Mouse (Mus musculus) heart, adult 2 months (tissue): ENCODE data around the gene Erp44. TPM values are rescaled to one million over a fixed set of nuclear protein-coding genes. Genes with fewer than 3 reads are reported as not detected.

ENCODE experiments used
- DNase-seq, 2 experiments: peaks; one replicate each; pipeline ENCODE4 v3.0.0; 2021
- H3K27ac ChIP-seq: fragments of 200-600 bp; 2 replicates; pipeline ENCODE4 v1.8.1; 2022
- H3K27me3 ChIP-seq: fragments of 200-500 bp; 2 replicates; pipeline ENCODE4 v1.6.1; 2012; ENCODE audit warnings: mild to moderate bottlenecking, low read length, inconsistent platforms, mixed read lengths; ENCODE audit not compliant: control insufficient read depth, insufficient read depth
- H3K36me3 ChIP-seq: fragments of 200-500 bp; 2 replicates; pipeline ENCODE4 v1.6.1; 2012; ENCODE audit warnings: low read length, inconsistent platforms; ENCODE audit not compliant: control insufficient read depth, insufficient read depth
- H3K4me1 ChIP-seq: fragments of 200-500 bp; 2 replicates; pipeline ENCODE4 v1.6.1; 2011; ENCODE audit warnings: low read length; ENCODE audit not compliant: control insufficient read depth, insufficient read depth
- H3K4me3 ChIP-seq: fragments of 200-600 bp; 2 replicates; pipeline ENCODE4 v1.8.1; 2022
- H3K79me2 ChIP-seq: fragments of 200-500 bp; replicated peaks from 2 replicates; pipeline ENCODE4 v1.6.1; 2012; ENCODE audit warnings: mild to moderate bottlenecking, inconsistent platforms, low read length, moderate library complexity, mixed read lengths; ENCODE audit not compliant: control insufficient read depth, insufficient read depth
- H3K9ac ChIP-seq: fragments of 200-500 bp; 2 replicates; pipeline ENCODE4 v1.6.1; 2012; ENCODE audit warnings: low read depth, mild to moderate bottlenecking, control low read depth, inconsistent platforms, low read length, mixed read lengths
- CTCF ChIP-seq: fragments of 200-600 bp; IDR thresholded peaks from 2 replicates; pipeline ENCODE4 v1.8.1; 2022; ENCODE audit warnings: antibody characterized with exemption, mild to moderate bottlenecking, moderate library complexity
- EP300 ChIP-seq: fragments of 200-500 bp; IDR thresholded peaks from 2 replicates; pipeline ENCODE4 v1.6.1; 2011; ENCODE audit warnings: low read depth, low read length, control low read depth; ENCODE audit not compliant: insufficient read depth
- POLR2A ChIP-seq: fragments of 200-500 bp; IDR thresholded peaks from 2 replicates; pipeline ENCODE4 v1.6.1; 2011; ENCODE audit warnings: mild to moderate bottlenecking, low read depth, low read length, control low read depth; ENCODE audit not compliant: insufficient read depth
- WGBS: fragments of 180-500 bp; shearing (Covaris S2); methylation state at CpG from one replicate; pipeline ENCODE4 v1.1.7; 2018; 5-methylcytosine and 5-hydroxymethylcytosine counted together
- intact Hi-C: fragments of 180-260 bp; cut with DNase I; formaldehyde crosslinking; loops from one replicate; pipeline ENCODE4 v1.15.1; 2025
- polyA plus RNA-seq: library from polyadenylated mRNA; depleted of rRNA; stranded (reverse); fragments of >200 nt; gene quantifications from 2 replicates; pipeline ENCODE4 v1.2.3, GENCODE M21; 2012
- total RNA-seq, 2 experiments: library from RNA; stranded (reverse); gene quantifications; 2 replicates each; pipeline ENCODE4 v1.2.3; 2021

Gene Erp44
- total and polyA plus RNA-seq, 3 experiments: 10.7 to 30.8 (median 30.1) TPM

DNA sequence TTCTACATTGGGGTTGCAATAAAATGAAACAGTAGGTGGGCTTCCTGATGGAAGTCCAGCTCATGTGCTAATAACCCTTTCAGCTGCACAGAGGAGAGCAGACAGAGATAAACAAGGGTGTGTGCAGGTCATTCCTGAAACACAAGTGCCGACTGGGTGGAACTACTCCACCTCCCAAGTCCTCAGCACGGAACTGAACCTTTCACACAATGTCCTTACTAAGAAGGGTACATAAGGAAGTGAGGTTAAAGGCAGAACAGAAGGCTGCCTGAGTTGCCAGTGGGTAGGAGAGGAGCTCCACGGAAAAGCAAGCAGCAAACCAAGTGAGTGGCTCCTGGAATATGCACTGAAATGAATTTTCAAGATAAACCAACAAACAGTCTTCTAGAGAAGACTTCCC, 52.6 kb downstream of the Erp44 start:
- Histone ChIP-seq H3K27ac (no peak overlapping the region), H3K27me3 (no peaks in the 10 kb centered on the region), H3K4me3 (no peak overlapping the region), H3K4me1 (no peaks in the 10 kb centered on the region), H3K36me3 (no peaks in the 10 kb centered on the region; the same call in 1 of the 2 replicates), H3K79me2 (peaks cover 1% of the 10 kb centered on the region; the same call in 1 of the 2 replicates), H3K9ac (no peak overlapping the region)
- 17% methylated on average over 3 of the region's 3 CpGs for WGBS
- TF ChIP-seq POLR2A (no peak), EP300 (no peak), CTCF (no peak)
- intact Hi-C loops: loop anchor here (10.0 kb wide), 1 partner anchor 458 kb away; no protein-coding TSS in a partner anchor
- no peak for DNase-seq

DNA sequence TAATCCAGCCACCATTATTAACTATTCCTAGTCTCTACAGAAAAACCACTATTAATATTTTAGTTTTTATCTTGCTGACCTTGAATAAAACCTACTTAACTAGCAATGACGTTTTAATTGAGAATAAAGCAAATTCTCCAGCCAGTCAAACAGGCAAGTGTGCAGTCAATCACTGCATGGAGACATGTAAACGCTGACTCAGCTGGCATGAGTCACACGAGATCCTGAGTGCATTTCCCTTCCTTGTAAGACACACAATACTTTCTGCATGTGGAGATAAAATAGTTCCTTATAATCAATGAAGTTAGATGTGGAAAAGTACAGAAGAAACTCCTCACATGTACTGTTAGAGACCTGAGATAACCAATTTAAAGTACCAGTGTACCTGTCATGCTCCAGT, 53.8 kb downstream of the Erp44 start:
- intact Hi-C loops: loop anchor here (1.0 to 10.0 kb wide), 3 partner anchors 156 to 459 kb away; no protein-coding TSS in a partner anchor
- WGBS: 29% methylated on average over 3 of the region's 3 CpGs
- no peaks in the 10 kb centered on the region; the same call in 1 of the 2 replicates for H3K36me3 ChIP-seq
- no peak overlapping the region for H3K9ac ChIP-seq
- H3K4me1 ChIP-seq: no peaks in the 10 kb centered on the region
- H3K27me3 ChIP-seq: no peaks in the 10 kb centered on the region
- H3K79me2 ChIP-seq: peaks cover 3% of the 10 kb centered on the region; the same call in 1 of the 2 replicates
- DNase-seq: no peak
- TF ChIP-seq CTCF: no peak
- TF ChIP-seq POLR2A: no peak
- H3K4me3 ChIP-seq: no peak overlapping the region
- no peak overlapping the region for H3K27ac ChIP-seq

DNA sequence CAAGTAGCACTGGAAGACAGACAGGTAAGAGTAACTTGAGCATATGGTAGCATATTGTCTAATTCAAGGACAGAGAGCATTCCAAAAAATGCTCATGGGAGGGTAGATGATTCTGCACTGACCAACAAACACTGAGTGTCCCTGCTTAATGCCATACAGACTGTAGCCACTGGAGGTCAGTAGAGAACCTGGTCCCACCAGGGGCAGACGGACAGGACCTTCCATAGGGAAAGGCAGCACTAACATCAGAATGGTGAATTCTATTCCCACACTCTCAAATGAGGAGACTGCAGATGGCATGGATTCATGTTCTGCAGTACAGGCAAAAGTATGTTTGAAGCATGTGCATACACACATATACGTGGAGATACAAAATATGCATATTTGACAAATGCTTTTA, 54.2 kb downstream of the Erp44 start:
- 30% methylated on average over 2 of the region's 2 CpGs for WGBS
- Histone ChIP-seq H3K27me3 (no peaks in the 10 kb centered on the region), H3K79me2 (peaks cover 3% of the 10 kb centered on the region; the same call in 1 of the 2 replicates), H3K4me1 (no peaks in the 10 kb centered on the region), H3K27ac (no peak overlapping the region), H3K9ac (no peak overlapping the region), H3K36me3 (no peaks in the 10 kb centered on the region; the same call in 1 of the 2 replicates), H3K4me3 (no peak overlapping the region)
- intact Hi-C loops: loop anchor here (1.0 to 10.0 kb wide), 3 partner anchors 156 to 460 kb away; no protein-coding TSS in a partner anchor
- peak; percentile 49 to 70 for DNase-seq
- TF ChIP-seq CTCF (peak; percentile 100), POLR2A (no peak), EP300 (peak; percentile 77; the same call in 1 of the 2 replicates)

DNA sequence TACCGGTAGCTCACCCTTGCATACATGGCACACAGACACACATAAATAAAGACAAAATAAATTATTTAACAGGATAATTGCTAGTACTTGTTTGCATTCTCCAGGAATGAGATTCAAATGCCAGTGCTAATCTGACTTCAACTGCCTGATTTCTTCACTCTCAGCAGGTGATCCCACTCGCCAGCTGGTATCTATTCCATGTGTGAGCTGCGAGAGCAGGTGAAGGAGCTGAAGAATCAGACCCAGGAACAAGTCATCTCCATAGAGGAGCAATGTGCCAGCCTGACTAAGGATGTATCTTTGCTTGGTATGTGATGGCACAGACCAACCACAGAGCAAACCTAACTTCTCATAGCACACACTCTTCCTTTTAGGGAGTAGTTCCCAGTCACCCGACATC, 75.8 kb downstream of the Erp44 start:
- Histone ChIP-seq H3K79me2 (no peaks in the 10 kb centered on the region), H3K27me3 (no peaks in the 10 kb centered on the region), H3K36me3 (no peaks in the 10 kb centered on the region), H3K4me1 (no peaks in the 10 kb centered on the region), H3K4me3 (no peak overlapping the region), H3K9ac (no peak overlapping the region), H3K27ac (no peak overlapping the region)
- 93% methylated on average over 4 of the region's 4 CpGs for WGBS
- DNase-seq: no peak
- no peak for TF ChIP-seq CTCF
- TF ChIP-seq POLR2A: no peak
- TF ChIP-seq EP300: no peak
- intact Hi-C loops: no loop called here

DNA sequence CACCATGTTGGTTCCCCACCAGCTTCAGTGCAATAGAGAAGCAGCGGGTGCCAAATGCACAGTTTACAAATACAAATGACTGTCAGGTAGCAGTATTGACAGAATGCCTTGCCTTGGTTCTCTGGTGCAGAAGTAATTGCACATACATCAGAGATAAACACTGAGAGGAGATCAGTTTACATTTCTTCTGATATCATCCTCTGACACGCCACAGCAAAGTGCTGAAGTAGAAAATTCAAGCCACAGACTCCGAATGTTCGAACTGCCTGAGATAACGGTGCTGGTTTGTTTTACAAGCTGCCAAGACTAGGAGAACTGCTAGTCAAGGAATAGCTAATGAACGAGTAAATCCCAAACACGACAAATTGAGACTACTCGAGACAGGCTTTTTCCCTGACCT, 80.9 kb downstream of the Erp44 start:
- Histone ChIP-seq H3K27me3 (no peaks in the 10 kb centered on the region), H3K4me3 (no peak overlapping the region), H3K4me1 (no peaks in the 10 kb centered on the region), H3K27ac (no peak overlapping the region), H3K36me3 (no peaks in the 10 kb centered on the region; the same call in 1 of the 2 replicates), H3K9ac (no peak overlapping the region), H3K79me2 (no peaks in the 10 kb centered on the region)
- intact Hi-C loops: loop anchor here (10.0 kb wide), 1 partner anchor 694 kb away; no protein-coding TSS in a partner anchor
- no peak for DNase-seq
- WGBS: 79% methylated on average over 8 of the region's 8 CpGs
- TF ChIP-seq POLR2A (no peak), EP300 (no peak), CTCF (no peak)

DNA sequence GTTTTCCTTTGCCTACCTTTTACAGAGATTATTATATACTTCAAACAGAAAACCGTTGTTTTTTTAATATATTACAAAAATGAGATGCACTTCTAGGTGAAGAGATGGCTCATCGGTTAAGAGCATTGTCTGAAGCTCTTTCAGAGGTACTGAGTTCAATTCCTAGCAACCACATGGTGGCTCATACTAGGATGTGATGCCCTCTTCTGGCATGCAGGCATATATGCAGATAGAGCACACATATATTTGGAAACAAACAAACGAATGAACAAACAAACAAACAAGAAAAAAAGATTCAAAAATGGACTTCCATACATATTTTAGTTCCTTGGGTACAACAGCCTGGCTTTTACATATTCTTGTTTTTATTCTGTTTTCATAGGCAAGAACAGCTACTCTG, 81.4 kb downstream of the Erp44 start:
- Histone ChIP-seq H3K9ac (no peak overlapping the region), H3K4me3 (no peak overlapping the region), H3K79me2 (no peaks in the 10 kb centered on the region), H3K27ac (no peak overlapping the region), H3K4me1 (no peaks in the 10 kb centered on the region), H3K36me3 (no peaks in the 10 kb centered on the region; the same call in 1 of the 2 replicates), H3K27me3 (no peaks in the 10 kb centered on the region)
- 84% methylated on average over 3 of the region's 3 CpGs for WGBS
- intact Hi-C loops: loop anchor here (10.0 kb wide), 1 partner anchor 693 kb away; no protein-coding TSS in a partner anchor
- no peak for DNase-seq
- TF ChIP-seq CTCF (peak; percentile 62), POLR2A (no peak)
